Mouse (Mus musculus): Measurements from ENCODE around the gene Adm.
A peak's percentile ranks its signal among the peaks of the same experiment; 100 is the strongest.
"Not testable (repeated sequence)": the region's sequence is repeated elsewhere in the genome, so short reads cannot be mapped to it uniquely, and the experiment has no call there.

Gene Adm

DNA sequence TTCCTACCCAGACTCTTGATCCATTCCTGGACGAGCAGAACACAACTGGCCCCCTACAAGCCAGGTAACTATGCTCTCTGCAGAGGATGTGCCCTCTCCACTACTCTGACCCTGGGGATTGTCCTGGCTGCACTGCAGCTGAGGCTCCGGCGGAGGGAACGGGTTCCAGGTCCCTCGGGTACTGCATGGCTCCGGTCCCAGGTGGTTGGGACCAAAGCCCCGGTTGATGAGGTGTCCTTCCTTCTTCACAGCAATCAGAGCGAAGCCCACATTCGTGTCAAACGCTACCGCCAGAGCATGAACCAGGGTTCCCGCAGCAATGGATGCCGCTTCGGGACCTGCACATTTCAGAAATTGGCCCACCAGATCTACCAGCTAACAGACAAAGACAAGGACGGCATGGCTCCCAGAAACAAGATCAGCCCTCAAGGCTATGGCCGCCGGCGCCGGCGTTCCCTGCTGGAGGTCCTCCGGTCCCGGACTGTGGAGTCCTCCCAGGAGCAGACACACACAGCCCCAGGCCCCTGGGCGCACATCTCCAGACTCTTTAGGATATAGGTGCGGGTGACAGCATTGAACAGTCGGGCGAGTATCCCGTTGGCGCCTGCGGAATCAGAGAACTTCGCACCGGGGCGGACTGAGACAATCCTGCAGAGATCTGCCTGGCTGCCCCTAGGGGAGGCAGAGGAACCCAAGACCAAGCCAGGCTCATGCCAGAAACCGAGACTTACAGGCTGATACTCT is 1.3 kb downstream of the Adm start:
- DNase-seq (ENCODE audit: low spot score in 2 of 2) = no peak

GRCm38 (mm10) chr7:110629892-110630666 is 2.6 kb downstream of the Adm start:
- peak; percentile 75 to 76 for DNase-seq (ENCODE audit: low spot score in 2 of 2)

GRCm38 (mm10) chr7:110631136-110631888 is 3.9 kb downstream of the Adm start:
- DNase-seq (ENCODE audit: low spot score in 2 of 2) = no peak

DNA sequence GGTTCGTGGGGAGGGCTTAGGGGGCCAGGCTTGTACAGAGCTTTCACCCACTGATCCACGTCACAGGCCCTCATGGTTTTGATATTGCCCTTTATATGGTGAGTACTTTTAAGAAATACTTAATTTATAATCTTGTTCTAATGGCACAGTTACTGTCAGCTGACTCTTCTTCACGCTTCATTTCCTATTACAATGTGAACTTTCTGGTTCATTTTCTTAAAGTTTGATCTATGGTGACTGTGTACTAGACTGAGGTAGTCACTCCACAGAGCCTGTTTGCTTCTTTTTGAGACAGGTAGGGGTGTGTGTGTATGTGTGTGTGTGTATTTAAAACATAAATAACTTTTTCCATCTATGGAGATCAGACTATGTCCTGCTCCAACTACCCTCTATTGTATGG is 8.5 kb downstream of the Adm start:
- no peak for DNase-seq (ENCODE audit: low spot score in 2 of 2)

GRCm38 (mm10) chr7:110636559-110636958 is 9.1 kb downstream of the Adm start:
- DNase-seq (ENCODE audit: low spot score in 2 of 2) = no peak

DNA sequence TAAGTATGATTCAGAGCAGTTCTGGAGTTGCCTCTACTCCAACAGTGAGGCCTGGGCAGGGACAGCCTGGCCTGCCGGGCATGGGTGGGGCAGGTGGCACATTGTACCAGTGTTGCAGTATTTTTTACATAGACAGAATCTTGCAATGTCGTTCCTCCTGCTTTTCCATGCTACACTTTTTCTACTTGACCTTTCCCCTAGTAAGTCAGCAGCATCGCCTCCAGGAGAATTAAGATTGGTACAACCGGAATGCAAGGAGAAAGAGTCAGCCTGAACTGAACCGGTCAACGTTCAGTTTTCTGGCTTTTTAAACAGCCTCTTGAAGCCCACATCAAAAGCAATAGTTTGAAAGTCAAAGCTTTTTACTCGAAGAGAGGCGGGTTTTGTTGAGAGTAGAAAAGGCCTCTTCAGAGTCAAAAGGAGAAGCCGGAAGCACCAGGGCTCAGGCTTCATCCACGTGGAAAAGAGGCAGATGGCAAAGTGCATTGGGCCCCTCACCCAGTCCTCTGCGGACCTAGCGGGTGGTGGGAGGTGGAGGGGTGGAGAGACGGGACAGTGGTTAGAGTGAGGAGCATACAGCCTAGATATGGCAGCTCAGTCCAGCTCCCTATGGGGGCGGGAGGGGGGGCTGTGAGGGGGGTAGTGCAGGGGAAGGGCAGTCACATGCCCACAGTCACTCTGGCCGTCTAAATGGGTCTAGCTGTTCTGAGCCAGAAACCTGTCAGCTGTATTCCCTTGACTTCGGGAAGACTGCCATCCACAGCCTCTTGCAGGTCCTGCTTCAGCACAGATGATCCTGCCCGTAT is 11.0 kb downstream of the Adm start:
- no peak for DNase-seq (ENCODE audit: low spot score in 2 of 2)

- DNase-seq (ENCODE audit: low spot score in 2 of 2) = no peak
These were observed 11.9 kb downstream of the Adm start for GRCm38 (mm10) chr7:110639291-110639915.

GRCm38 (mm10) chr7:110639958-110640357 is 12.5 kb downstream of the Adm start:
- not testable (repeated sequence) for DNase-seq (ENCODE audit: low spot score in 2 of 2)

- no peak for DNase-seq (ENCODE audit: low spot score in 2 of 2)
These were observed 17.9 kb downstream of the Adm start for GRCm38 (mm10) chr7:110645311-110645710.

DNA sequence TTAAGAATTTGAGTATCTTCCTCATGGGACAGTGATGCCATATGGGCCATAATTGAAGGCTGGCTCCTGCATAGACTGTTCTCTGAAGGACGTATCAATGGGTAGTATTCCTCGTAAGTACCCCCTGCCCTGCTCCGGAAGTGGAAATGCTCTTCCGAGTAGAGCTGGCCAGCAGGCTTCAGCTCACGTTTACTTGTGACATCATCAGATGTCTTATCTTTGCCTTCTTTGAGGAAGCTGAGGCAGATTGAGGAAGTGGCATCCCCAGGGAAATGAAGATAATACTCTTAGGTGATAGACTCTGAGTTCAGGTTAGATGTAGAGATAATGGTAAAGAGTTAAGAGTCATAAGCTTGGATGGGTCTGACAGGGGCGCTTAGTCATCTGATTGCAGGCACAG is 18.4 kb downstream of the Adm start:
- peak in 1 of 2 experiments; percentile 37 for DNase-seq (ENCODE audit: low spot score in 2 of 2)

DNA sequence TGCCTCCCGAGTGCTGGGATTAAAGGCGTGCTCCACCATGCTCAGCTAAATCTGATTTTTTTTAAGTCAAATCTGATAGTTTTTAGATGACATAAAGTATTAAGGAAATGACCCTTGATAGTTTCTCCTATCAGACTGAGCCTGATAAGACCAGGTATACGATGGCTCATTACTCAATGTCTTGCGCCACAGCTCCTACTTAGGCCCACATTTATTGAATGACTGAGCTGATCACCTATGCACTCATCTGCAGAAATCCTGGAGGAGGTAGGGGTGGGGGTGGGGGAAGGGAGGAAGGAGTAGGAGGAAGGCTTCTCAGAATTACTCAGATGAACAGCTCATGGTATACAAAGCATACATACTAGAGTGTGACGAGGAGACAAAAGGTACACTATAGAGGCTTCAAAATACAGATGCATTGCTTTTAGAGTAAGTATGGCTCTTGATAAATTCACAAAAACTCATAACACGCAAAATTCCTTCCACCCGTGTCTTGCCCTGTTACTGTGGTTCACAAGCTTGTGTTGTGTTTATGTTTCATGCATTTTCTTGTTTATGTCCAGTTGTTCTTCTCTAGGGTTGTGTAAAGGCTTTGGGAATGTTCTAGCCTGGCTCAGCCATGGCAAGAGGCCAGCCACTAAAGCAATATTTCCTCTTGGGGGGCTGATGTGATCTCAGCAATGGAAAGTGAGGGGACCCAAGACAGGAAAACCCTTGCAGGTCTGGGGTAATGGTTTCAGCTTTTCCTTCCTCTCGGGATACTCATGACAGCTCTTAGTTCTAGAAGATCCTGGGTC is 19.3 kb downstream of the Adm start:
- DNase-seq (ENCODE audit: low spot score in 2 of 2) = no peak

DNA sequence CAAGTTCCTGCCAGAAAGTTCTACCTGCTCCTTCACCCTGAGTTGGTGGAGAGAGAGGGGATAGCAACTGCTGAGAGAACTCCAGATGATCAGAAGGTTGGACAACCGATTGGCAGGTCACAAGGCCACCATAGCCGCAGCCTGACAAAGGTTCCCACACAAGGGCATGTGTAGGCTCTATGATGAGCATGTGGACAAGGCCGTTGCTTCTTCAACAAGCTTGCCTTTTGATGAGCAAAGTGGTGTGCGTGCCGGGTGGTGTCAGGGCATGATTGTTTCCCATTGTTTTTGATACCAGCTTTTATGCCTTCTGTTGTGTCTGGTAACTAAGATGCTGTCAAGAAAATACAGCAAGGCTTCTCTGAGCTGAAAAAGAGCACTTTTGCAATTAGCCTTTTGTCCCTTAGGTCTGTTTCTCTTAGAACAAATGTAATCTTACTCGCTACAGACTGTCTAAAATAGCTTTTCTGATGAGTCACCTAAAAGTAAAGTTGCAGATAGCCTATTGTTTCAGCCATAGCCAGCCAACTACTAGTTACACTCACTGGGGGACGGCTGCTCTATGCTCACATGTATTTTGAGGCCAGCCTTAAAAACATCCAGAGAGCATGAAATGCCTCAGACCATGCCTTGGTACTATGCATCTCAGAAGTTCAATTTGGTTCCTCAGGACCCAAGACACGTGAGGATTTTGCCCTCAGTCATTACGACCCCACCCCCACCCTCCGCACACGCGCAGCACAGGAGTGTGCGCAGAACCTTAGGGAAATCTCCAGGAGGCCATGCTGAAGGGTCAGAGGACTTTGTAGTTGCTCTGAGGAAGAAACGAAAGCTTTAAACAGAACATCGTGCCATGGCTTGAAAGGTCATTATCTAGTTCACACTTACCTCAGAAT is 20.3 kb downstream of the Adm start:
- DNase-seq (ENCODE audit: low spot score in 2 of 2) = no peak

GRCm38 (mm10) chr7:110648455-110649085 is 21.1 kb downstream of the Adm start:
- no peak for DNase-seq (ENCODE audit: low spot score in 2 of 2)

GRCm38 (mm10) chr7:110649133-110649987 is 21.9 kb downstream of the Adm start:
- DNase-seq (ENCODE audit: low spot score in 2 of 2) = no peak

DNA sequence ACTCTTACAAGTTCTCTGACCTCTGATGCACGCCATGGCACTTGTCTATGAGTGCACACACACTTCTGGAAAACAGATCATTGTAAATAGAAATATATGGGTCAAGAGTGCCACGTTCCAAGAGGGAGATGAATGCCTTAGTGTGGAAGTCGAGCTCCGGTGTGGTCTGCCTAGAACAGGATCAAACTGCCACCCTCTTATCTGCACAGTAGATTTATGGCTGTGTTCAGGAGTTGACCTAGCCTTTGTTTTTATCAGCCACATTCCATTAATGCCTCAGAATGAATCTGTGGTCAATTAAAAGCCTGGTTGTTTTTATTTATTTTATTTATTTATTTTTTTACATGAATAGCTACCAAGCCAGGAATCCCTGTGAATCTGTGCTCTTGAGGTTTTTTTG is 23.0 kb downstream of the Adm start:
- DNase-seq (ENCODE audit: low spot score in 2 of 2) = no peak

DNA sequence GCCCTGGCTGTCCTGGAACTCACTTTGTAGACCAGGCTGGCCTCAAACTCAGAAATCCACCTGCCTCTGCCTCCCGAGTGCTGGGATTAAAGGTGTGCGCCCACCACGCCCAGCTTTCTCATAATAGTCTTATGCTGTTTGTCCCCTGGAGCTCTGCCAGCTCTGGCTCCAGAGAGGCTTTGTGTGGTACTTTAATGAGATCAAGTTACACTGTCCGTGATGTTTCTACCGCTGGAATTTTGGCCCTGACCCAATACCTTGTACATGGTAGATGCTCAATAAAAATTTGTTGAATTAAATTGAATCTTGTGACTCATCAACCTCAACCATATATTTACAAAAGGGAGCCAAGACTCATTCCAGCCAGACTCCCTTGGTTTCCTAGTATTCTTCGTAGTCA is 23.6 kb downstream of the Adm start:
- no peak for DNase-seq (ENCODE audit: low spot score in 2 of 2)

DNA sequence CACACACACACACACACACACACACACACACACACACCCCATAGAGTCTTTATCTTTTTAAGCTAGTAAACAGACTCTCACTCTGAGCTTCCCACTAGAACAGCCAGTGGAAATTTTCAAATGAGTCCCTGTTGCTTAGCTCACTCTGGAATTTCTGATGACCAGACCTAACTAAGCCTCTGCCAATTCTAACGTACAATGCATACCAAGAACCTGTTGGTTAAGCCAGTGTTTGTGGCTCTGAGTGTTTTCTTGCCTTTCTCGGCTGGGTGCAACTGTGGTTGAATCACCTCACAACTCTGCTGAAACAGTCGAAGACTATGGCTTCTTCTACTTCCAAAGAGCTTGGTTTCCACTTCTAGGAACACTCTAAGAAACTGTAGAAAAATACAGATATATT is 27.8 kb downstream of the Adm start:
- no peak for DNase-seq (ENCODE audit: low spot score in 2 of 2)

DNA sequence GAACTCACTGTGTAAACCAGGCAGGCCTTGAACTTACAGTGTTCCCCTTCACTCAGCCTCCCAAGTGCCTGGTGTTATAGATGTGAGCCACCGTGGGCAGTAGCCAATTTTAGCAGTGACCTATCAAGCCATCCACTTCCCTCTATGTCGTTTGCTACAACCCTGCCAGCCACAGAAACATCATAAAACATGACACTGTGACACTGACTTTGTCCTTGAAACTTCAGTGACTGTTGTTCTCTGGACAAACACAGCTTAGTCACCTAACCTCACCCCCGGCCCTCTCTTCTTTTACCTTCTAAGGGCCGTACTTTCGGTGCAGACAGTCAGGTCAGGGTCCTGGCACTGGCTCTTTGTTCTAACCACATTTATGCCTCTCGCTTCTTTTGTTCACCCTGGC is 28.5 kb downstream of the Adm start:
- DNase-seq (ENCODE audit: low spot score in 2 of 2) = no peak

All from spleen, postnatal 36 days (tissue).